Mouse (Mus musculus): ENCODE results near the gene Nrap. TPM values are rescaled to one million over a fixed set of nuclear protein-coding genes. Genes with fewer than 3 reads are reported as not detected.
"Not testable (repeated sequence)": the region's sequence is repeated elsewhere in the genome, so short reads cannot be mapped to it uniquely, and the experiment has no call there.

The Nrap gene
- polyA plus RNA-seq, 1 experiment from 2014 or later, result 0.37 TPM

GRCm38 (mm10) chr19:56424606-56425395, 35.0 kb upstream of the Nrap start:
- H3K4me1 ChIP-seq (ENCODE audit: control insufficient read depth, insufficient read depth, low read length), result 0 out of 2 replicates have a peak, but pooled peaks cover 5% of the 10 kb centered on the region
- no peak overlapping the region for H3K9ac ChIP-seq (replicated peaks; ENCODE audit: low read length)
- no peak for ATAC-seq (ENCODE audit: low FRiP score, low TSS enrichment)
- H3K36me3 ChIP-seq (ENCODE audit: control insufficient read depth, insufficient read depth, low read length), result no peaks in the 10 kb centered on the region
- H3K27me3 ChIP-seq (ENCODE audit: control insufficient read depth, insufficient read depth, low read length), result no peaks in the 10 kb centered on the region
- no peak overlapping the region for H3K4me2 ChIP-seq (ENCODE audit: low read length)
- no peak overlapping the region for H3K27ac ChIP-seq (replicated peaks; ENCODE audit: low read depth, low read length)
- no peaks in the 10 kb centered on the region for H3K9me3 ChIP-seq (ENCODE audit: control insufficient read depth, low read length)
- no peak for DNase-seq
- 80% methylated on average over 17 of the region's 17 CpGs for WGBS
- H3K4me3 ChIP-seq (replicated peaks; ENCODE audit: low read depth, low read length), result no peak overlapping the region

GRCm38 (mm10) chr19:56423370-56423769, 33.5 kb upstream of the Nrap start:
- no peak overlapping the region for H3K4me2 ChIP-seq (ENCODE audit: low read length)
- no peaks in the 10 kb centered on the region for H3K9me3 ChIP-seq (ENCODE audit: control insufficient read depth, low read length)
- DNase-seq (no peak), ATAC-seq (ENCODE audit: low FRiP score, low TSS enrichment) (no peak)
- H3K36me3 ChIP-seq (ENCODE audit: control insufficient read depth, insufficient read depth, low read length), result no peaks in the 10 kb centered on the region
- H3K27me3 ChIP-seq (ENCODE audit: control insufficient read depth, insufficient read depth, low read length), result no peaks in the 10 kb centered on the region
- H3K4me1 ChIP-seq (ENCODE audit: control insufficient read depth, insufficient read depth, low read length), result 0 out of 2 replicates have a peak, but pooled peaks cover 5% of the 10 kb centered on the region
- 66% methylated on average over 12 of the region's 12 CpGs for WGBS
- no peak overlapping the region for H3K4me3 ChIP-seq (replicated peaks; ENCODE audit: low read depth, low read length)
- H3K9ac ChIP-seq (replicated peaks; ENCODE audit: low read length), result no peak overlapping the region
- H3K27ac ChIP-seq (replicated peaks; ENCODE audit: low read depth, low read length), result no peak overlapping the region

GRCm38 (mm10) chr19:56422476-56423338, 32.9 kb upstream of the Nrap start:
- Histone ChIP-seq H3K9me3 (ENCODE audit: control insufficient read depth, low read length) (no peaks in the 10 kb centered on the region), H3K9ac (replicated peaks; ENCODE audit: low read length) (no peak overlapping the region), H3K4me3 (replicated peaks; ENCODE audit: low read depth, low read length) (no peak overlapping the region), H3K4me1 (ENCODE audit: control insufficient read depth, insufficient read depth, low read length) (0 out of 2 replicates have a peak, but pooled peaks cover 5% of the 10 kb centered on the region), H3K4me2 (ENCODE audit: low read length) (no peak overlapping the region), H3K27me3 (ENCODE audit: control insufficient read depth, insufficient read depth, low read length) (no peaks in the 10 kb centered on the region), H3K36me3 (ENCODE audit: control insufficient read depth, insufficient read depth, low read length) (no peaks in the 10 kb centered on the region), H3K27ac (replicated peaks; ENCODE audit: low read depth, low read length) (no peak overlapping the region)
- ATAC-seq (ENCODE audit: low FRiP score, low TSS enrichment) (no peak), DNase-seq (peak; percentile 84)
- WGBS, result 38% methylated on average over 14 of the region's 14 CpGs

GRCm38 (mm10) chr19:56420345-56420744, 30.5 kb upstream of the Nrap start:
- Histone ChIP-seq H3K4me3 (replicated peaks; ENCODE audit: low read depth, low read length) (no peak overlapping the region), H3K9me3 (ENCODE audit: control insufficient read depth, low read length) (no peaks in the 10 kb centered on the region), H3K27me3 (ENCODE audit: control insufficient read depth, insufficient read depth, low read length) (no peaks in the 10 kb centered on the region), H3K27ac (replicated peaks; ENCODE audit: low read depth, low read length) (no peak overlapping the region), H3K36me3 (ENCODE audit: control insufficient read depth, insufficient read depth, low read length) (no peaks in the 10 kb centered on the region), H3K9ac (replicated peaks; ENCODE audit: low read length) (no peak overlapping the region), H3K4me1 (ENCODE audit: control insufficient read depth, insufficient read depth, low read length) (no peaks in the 10 kb centered on the region), H3K4me2 (ENCODE audit: low read length) (no peak overlapping the region)
- DNase-seq (no peak), ATAC-seq (ENCODE audit: low FRiP score, low TSS enrichment) (no peak)
- 96% methylated on average over 3 of the region's 3 CpGs for WGBS

GRCm38 (mm10) chr19:56419452-56419851, 29.6 kb upstream of the Nrap start:
- Histone ChIP-seq H3K27ac (replicated peaks; ENCODE audit: low read depth, low read length) (no peak overlapping the region), H3K36me3 (ENCODE audit: control insufficient read depth, insufficient read depth, low read length) (no peaks in the 10 kb centered on the region), H3K27me3 (ENCODE audit: control insufficient read depth, insufficient read depth, low read length) (no peaks in the 10 kb centered on the region), H3K9ac (replicated peaks; ENCODE audit: low read length) (no peak overlapping the region), H3K4me3 (replicated peaks; ENCODE audit: low read depth, low read length) (no peak overlapping the region), H3K4me1 (ENCODE audit: control insufficient read depth, insufficient read depth, low read length) (no peaks in the 10 kb centered on the region), H3K9me3 (ENCODE audit: control insufficient read depth, low read length) (no peaks in the 10 kb centered on the region), H3K4me2 (ENCODE audit: low read length) (no peak overlapping the region)
- 78% methylated on average over 9 of the region's 9 CpGs for WGBS
- no peak for DNase-seq
- ATAC-seq (ENCODE audit: low FRiP score, low TSS enrichment), result no peak

GRCm38 (mm10) chr19:56418404-56418803, 28.6 kb upstream of the Nrap start:
- H3K9ac ChIP-seq (replicated peaks; ENCODE audit: low read length), result no peak overlapping the region
- DNase-seq (no peak), ATAC-seq (ENCODE audit: low FRiP score, low TSS enrichment) (no peak)
- no peak overlapping the region for H3K27ac ChIP-seq (replicated peaks; ENCODE audit: low read depth, low read length)
- H3K4me2 ChIP-seq (ENCODE audit: low read length), result no peak overlapping the region
- 91% methylated on average over 4 of the region's 4 CpGs for WGBS
- H3K27me3 ChIP-seq (ENCODE audit: control insufficient read depth, insufficient read depth, low read length), result no peaks in the 10 kb centered on the region
- H3K4me3 ChIP-seq (replicated peaks; ENCODE audit: low read depth, low read length), result no peak overlapping the region
- H3K4me1 ChIP-seq (ENCODE audit: control insufficient read depth, insufficient read depth, low read length), result no peaks in the 10 kb centered on the region
- no peaks in the 10 kb centered on the region for H3K9me3 ChIP-seq (ENCODE audit: control insufficient read depth, low read length)
- H3K36me3 ChIP-seq (ENCODE audit: control insufficient read depth, insufficient read depth, low read length), result no peaks in the 10 kb centered on the region

- not testable (repeated sequence) for H3K4me2 ChIP-seq (ENCODE audit: low read length); H3K4me1 ChIP-seq (ENCODE audit: control insufficient read depth, insufficient read depth, low read length); H3K27ac ChIP-seq (replicated peaks; ENCODE audit: low read depth, low read length); H3K4me3 ChIP-seq (replicated peaks; ENCODE audit: low read depth, low read length); H3K9me3 ChIP-seq (ENCODE audit: control insufficient read depth, low read length); H3K9ac ChIP-seq (replicated peaks; ENCODE audit: low read length); H3K36me3 ChIP-seq (ENCODE audit: control insufficient read depth, insufficient read depth, low read length); DNase-seq; ATAC-seq (ENCODE audit: low FRiP score, low TSS enrichment); H3K27me3 ChIP-seq (ENCODE audit: control insufficient read depth, insufficient read depth, low read length)
- WGBS, result 93% methylated on average over 4 of the region's 4 CpGs
These were observed 20.0 kb upstream of the Nrap start for GRCm38 (mm10) chr19:56409884-56410283.

GRCm38 (mm10) chr19:56406581-56406980, 16.7 kb upstream of the Nrap start:
- Histone ChIP-seq H3K4me1 (ENCODE audit: control insufficient read depth, insufficient read depth, low read length) (no peaks in the 10 kb centered on the region), H3K4me3 (replicated peaks; ENCODE audit: low read depth, low read length) (no peak overlapping the region), H3K27ac (replicated peaks; ENCODE audit: low read depth, low read length) (no peak overlapping the region), H3K9me3 (ENCODE audit: control insufficient read depth, low read length) (no peaks in the 10 kb centered on the region), H3K36me3 (ENCODE audit: control insufficient read depth, insufficient read depth, low read length) (no peaks in the 10 kb centered on the region), H3K4me2 (ENCODE audit: low read length) (no peak overlapping the region), H3K9ac (replicated peaks; ENCODE audit: low read length) (no peak overlapping the region), H3K27me3 (ENCODE audit: control insufficient read depth, insufficient read depth, low read length) (no peaks in the 10 kb centered on the region)
- 94% methylated on average over 7 of the region's 7 CpGs for WGBS
- no peak for DNase-seq
- ATAC-seq (ENCODE audit: low FRiP score, low TSS enrichment), result no peak
